Mouse (Mus musculus): Measurements from ENCODE around the gene Dguok.

The Dguok gene

GRCm38 (mm10) chr6:83435174-83435573, 71.6 kb downstream of the Dguok start:
- in situ Hi-C loops (cut with MseI, MboI) = no loop called here

GRCm38 (mm10) chr6:83433546-83433945, 73.2 kb downstream of the Dguok start:
- in situ Hi-C loops (cut with MseI, MboI) = no loop called here

- in situ Hi-C loops (cut with MseI, MboI) = no loop called here
Measured at GRCm38 (mm10) chr6:83432966-83433365, 73.8 kb downstream of the Dguok start.

All from mouse trophoblast stem cell (cell line).